Mouse (Mus musculus) urinary bladder, postnatal 25 days (tissue): ENCODE measurements at regions not wholly inside any gene's neighbourhood (a gene's known extent, or its start where the extent isn't known, plus 50 kb on each side); places are given as distances from the start of the nearest gene placed in this dataset.

Source experiments
- DNase-seq: peaks from one replicate; pipeline ENCODE4 v3.0.0; 2022; ENCODE audit warnings: low spot score

DNA sequence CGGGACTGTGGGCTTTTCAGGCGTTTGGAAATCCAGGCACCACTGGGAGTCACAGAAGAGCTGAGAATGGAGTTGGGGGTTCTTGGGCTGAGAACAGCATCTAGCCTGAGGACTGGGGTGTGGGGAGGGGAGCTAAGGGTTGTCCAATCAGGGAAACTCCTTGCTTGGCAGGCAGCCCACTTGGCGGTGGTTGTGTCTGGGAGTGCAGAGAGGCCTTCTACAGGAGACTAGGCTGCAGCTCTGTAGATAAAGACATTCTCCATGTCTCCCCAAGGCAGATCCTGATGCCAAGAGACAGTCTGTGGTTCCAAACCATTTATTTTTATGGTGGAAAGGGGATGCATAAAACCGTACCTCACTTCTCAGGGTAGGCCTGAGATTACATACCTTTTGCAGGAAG, 774.6 kb downstream of the Brinp1 start:
- DNase-seq: no peak

- no peak for DNase-seq
These were observed 797.7 kb downstream of the Brinp1 start for GRCm38 (mm10) chr4:68156499-68156898.

GRCm38 (mm10) chr4:68148483-68149069, 805.6 kb downstream of the Brinp1 start:
- DNase-seq: no peak

DNA sequence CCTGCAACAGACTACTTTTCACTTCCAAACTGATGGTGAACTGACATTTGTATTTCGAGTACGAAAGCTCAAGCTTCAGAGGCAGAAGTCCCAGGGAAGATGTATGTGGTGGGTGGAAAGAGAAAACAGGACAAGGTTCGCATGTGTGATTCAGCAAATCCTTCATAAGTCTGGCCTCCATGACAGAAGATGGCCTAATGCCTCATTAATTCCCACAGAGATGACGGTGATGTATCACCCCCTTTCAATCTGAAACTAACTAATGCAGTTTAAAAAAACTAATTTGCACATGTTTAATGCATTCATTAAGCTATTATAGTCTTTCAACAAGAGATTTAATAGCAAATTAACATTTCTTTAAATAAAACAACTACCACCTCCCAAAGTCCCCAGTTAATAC, 826.1 kb downstream of the Brinp1 start:
- no peak for DNase-seq

DNA sequence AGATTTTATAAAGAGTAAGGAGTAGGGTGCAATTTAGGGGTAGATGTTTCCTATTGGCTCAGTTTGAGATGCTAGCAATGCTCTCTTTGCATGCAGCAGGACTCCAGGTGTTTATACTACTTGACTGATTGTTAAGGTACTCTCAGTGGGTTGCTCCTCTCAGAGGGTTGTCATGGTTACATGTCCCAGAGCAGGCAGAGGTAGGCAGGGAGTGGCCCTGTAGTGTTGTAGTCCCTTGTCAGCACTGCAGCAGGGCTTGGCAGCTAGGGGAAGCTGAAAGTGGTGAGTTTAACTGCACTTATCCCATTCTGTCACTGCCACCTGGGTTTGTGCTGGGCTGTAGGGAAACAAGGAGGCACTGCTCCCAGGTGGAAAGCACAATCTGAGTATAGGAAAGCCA, 839.7 kb downstream of the Brinp1 start:
- DNase-seq: no peak

DNA sequence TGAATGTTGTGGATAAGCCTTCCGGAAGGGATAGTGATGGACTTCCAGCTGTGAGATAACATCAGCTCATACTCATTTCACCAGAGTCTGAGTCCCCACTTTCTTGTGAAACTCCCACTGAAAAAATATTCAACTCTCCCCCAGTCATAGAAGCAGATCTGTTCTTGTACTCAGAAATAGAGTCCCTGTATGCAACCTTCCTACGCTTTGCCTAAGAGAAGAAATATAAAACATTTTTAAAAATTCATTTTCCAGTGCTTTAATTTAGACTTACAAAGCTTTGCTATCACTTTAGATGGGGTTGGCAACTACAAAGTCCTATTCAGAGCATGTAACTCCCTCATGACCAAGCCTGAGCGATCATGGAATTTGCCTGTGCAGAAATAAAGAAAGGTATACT, 868.9 kb downstream of the Brinp1 start:
- no peak for DNase-seq

DNA sequence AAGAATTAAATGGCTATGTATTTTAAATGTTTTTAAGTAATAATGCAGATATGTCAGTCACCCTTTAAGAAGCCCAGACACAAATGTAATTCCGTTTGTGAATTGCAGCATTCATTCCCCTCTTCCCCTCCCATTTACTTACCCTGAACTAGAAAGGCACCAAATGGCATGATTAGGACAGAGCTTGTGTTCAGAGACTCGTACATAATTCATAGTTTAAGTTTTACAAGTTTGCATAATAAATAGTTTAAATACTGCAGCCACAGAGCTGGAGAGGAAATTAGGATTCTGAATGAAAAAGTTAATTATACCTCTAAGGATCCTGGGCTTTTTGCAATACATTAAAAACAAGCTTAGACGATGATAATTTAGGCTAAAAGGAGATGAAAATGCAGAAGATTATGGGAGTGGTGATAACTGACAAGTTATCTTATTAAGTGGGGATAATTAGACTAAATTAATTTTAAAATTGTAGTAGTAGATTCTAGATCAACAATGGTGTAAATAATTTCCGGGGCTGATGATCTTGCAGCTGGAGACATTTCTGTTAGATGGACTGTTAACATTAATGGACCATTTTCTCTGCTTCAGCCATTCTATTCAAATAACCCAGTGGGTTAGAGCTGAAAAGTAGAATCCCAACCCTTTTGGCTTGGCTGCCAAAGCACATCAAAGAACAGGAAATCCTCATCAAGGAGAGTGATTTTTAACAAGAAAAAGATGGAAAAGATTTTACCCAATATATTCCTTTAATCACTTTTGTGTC, 897.2 kb downstream of the Brinp1 start:
- no peak for DNase-seq

GRCm38 (mm10) chr4:68022891-68023303, 931.3 kb downstream of the Brinp1 start:
- DNase-seq: peak; percentile 2

GRCm38 (mm10) chr4:68011371-68011770, 942.8 kb downstream of the Brinp1 start:
- DNase-seq: no peak

- no peak for DNase-seq
These were observed 959.4 kb downstream of the Brinp1 start for GRCm38 (mm10) chr4:67994796-67995283.

DNA sequence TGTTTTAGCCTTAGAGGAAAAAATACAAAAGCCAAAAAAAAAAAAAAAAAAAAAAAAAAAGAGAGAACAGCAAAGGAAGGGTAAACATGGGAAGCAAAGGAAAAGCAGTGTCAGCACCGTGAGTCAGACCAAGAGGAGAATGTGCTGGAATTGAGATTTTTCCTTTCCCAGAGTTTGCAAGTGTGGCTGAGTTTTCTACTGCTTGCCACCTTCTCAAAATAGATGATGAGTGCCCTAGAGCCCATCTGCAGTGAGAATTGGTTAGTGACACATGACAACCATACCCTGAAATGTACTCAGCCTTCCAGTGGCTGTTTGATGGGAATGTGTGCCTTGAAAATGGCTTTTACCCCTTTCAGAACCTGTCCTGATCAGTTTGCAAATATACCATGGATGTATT, 990.7 kb downstream of the Brinp1 start:
- DNase-seq: no peak

DNA sequence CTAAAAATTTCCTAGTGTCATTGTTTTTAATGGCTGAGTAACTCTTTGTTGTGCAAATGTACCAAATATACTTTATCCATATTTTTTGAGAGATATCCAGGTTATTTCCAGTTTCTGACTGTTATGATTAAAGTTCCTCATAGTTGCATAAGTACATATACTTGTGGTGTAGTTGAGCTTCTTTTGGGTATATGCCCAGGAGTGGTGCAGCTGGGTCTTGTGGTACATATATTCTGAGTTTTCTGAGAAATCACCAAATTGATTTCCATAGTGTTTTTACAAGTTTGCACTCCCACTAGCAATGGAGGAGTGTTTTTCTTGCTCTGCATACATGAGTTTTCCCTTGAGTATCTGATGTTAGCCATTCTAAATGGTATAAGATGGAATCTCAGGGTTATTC, 1006.2 kb downstream of the Brinp1 start:
- DNase-seq: no peak

DNA sequence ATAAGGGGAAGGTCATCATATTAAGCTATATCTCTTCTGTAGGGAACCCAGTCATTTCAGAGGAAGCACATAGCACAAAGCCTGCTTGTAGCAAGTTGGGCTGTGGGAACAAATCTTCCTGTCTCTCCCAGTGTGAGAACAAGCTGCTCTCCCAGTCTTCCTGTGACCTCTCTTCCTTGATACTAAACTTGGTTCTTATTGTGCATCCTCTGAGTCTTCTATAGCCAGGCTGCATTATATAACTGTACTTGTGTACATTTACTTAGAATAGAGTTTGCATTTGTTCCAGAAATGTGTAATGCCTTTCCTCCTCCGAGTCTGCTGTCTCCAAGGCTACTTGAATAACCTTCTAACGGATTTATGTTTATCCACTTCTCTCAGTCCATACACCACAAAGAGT, 1021.7 kb downstream of the Brinp1 start:
- no peak for DNase-seq

GRCm38 (mm10) chr4:67899109-67899508, 1055.1 kb downstream of the Brinp1 start:
- DNase-seq: no peak

- DNase-seq: no peak
These were observed 1062.1 kb downstream of the Brinp1 start for GRCm38 (mm10) chr4:67891946-67892575.

- DNase-seq: no peak
These were observed 1060.6 kb downstream of the Tlr4 start for GRCm38 (mm10) chr4:67887954-67888353.

DNA sequence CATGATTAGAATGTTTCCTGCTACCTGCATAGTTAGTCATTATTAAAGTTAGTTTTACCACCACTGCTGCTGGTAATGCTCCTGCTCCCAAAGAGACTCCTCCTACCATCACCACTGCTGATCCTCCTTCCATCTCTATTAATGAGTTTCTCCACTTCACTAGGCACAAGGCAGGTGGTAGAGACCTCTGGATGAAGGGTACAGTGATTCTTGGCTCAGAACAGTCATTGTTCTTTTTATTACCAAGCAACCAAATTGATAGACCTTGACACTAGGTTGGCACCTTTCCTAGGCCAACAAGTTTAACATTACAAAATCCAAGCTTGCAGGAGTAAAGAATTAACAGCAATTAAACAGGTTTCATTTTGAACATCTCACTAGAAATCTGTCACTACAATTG, 1057.8 kb downstream of the Tlr4 start:
- no peak for DNase-seq

GRCm38 (mm10) chr4:67862218-67862617, 1034.8 kb downstream of the Tlr4 start:
- no peak for DNase-seq

DNA sequence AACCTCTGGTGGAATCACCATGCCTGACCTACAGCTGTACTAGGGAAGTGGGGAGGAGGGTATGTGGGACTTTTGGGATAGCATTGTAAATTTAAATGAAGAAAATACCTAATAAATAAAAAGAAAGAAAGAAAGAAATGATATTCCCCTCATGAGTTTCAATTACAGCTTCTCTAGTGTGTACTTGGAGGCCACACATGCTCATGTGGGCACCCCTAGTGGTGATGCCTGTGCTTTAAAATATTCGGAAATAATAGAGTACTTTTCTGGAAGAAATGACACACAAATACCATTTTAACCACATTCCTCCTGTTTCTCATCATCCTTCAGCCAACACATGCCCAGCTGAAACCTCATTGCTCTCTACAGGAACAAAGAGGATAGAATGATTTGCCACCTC, 1034.4 kb downstream of the Tlr4 start:
- no peak for DNase-seq

DNA sequence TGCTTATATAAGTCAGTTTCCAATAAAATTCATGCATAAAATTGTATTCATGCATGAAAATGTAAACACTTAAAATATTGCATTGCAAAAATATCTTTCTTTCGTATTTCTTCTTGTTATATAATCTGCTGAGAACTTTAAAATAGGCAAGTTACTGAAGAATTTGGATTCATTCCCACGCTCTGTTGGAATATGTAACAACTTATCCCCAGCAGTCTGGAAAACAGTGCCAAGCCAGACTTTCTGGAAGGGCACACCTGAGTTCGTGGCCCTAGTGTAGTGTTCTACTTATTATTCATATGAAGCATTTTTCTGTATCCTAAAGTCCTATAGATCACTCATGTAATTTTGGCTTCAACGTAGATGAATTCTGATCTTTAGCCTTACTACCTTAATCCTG, 1025.6 kb downstream of the Tlr4 start:
- no peak for DNase-seq

DNA sequence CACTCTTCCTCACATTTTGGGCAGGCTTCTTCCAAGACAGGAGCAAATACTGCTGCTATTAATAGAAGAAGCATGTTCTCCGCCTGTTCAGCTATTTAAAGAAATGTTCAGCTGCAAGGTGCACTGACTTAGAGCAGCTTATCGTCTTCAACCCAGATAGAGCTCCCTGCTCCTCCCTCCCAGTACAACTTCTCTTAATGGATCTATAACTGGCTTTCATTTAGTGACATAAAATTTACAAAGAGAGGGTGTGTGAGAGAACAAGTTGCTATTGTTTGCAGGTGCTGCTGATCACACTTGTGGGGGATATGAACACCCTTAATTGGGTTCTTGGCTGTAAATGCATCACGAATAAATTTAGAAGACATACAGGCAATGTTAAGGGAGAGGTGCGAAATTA, 1006.0 kb downstream of the Tlr4 start:
- DNase-seq: no peak

GRCm38 (mm10) chr4:67825484-67825883, 998.1 kb downstream of the Tlr4 start:
- DNase-seq: no peak

- no peak for DNase-seq
These were observed 968.7 kb downstream of the Tlr4 start for GRCm38 (mm10) chr4:67796050-67796449.
